ENCODE assay signal across 32 mouse cellular contexts in the genomic region with DNA sequence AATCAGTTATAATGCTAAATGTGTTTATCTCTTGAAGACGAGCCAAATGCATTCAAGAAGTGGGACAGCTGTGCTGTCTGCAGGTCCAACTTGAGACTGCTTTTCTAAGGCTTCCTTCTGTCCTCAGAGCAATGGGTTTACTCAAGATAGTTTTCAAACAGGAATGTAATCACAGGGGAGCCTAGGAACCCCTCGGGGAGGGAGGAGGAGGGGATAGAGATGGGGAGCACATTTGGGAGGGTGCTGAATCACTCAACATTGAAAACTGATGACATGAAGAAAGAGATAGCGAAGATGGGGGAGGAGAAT. TPM values are rescaled to one million over a fixed set of nuclear protein-coding genes. Genes with fewer than 3 reads are reported as not detected.
DNase-seq lines count a peak whose midpoint lies in the region; ATAC-seq and TF ChIP-seq lines count a peak whose summit lies in the region.
"Had no signal": no experiment of that assay in that cellular context is flagged by ENCODE, and none has a peak within 500 bp of the region (broad histone marks: within the 10 kb centered on the region; RNA-seq: fewer than 3 reads in every experiment).

No protein-coding gene starts in this region.

- TF ChIP-seq POLR2A in lung, adult 2 months (IDR thresholded peaks at IDR 0.05; ENCODE audit: borderline replicate concordance, extremely low read depth, low read depth, low read length) = no peak
- no peak for TF ChIP-seq POLR2A in embryonic fibroblast, embryonic 13.5 days (IDR thresholded peaks at IDR 0.05; ENCODE audit: low read depth, low read length)

- no peak for TF ChIP-seq CTCF in lung, postnatal 0 days (IDR thresholded peaks at IDR 0.05)
- no peak for TF ChIP-seq CTCF in lung, adult 2 months (IDR thresholded peaks at IDR 0.05; ENCODE audit: insufficient read depth, low read length)
- TF ChIP-seq CTCF in embryonic fibroblast, embryonic 13.5 days (IDR thresholded peaks at IDR 0.05; ENCODE audit: borderline replicate concordance, insufficient read depth, low read length) = no peak

- no peaks in the 10 kb centered on the region for H3K4me1 ChIP-seq in lung, postnatal 0 days (ENCODE audit: insufficient read depth, low read depth, low read length)
- H3K4me1 ChIP-seq in lung, adult 2 months (ENCODE audit: control insufficient read depth, insufficient read depth, low read length) = no peaks in the 10 kb centered on the region
- H3K4me1 ChIP-seq in embryonic fibroblast, embryonic 13.5 days (ENCODE audit: control insufficient read depth, insufficient read depth, low read length) = no peaks in the 10 kb centered on the region
- H3K4me1 ChIP-seq: forebrain, embryonic 15.5 days; hindbrain, embryonic 15.5 days; liver, embryonic 12.5 days had no signal

- TF ChIP-seq EP300 in lung, postnatal 0 days (IDR thresholded peaks at IDR 0.05) = no peak

- no peaks in the 10 kb centered on the region for H3K27me3 ChIP-seq in lung, postnatal 0 days (replicated peaks; ENCODE audit: insufficient read depth, low read length)
- H3K27me3 ChIP-seq: forebrain, embryonic 15.5 days; heart, embryonic 13.5 days; hindbrain, embryonic 15.5 days; liver, embryonic 12.5 days had no signal

- H3K4me2 ChIP-seq in lung, postnatal 0 days (replicated peaks; ENCODE audit: low read depth, low read length) = no peak overlapping the region
- H3K4me2 ChIP-seq: forebrain, embryonic 15.5 days; heart, embryonic 13.5 days; hindbrain, embryonic 15.5 days; liver, embryonic 12.5 days had no signal

- WGBS in lung, postnatal 0 days = 54% methylated on average over 3 of the region's 3 CpGs
- 61% methylated on average over 3 of the region's 3 CpGs for WGBS in lung, adult 2 months

- DNase-seq in heart, adult 11 months = peak; percentile 60
- DNase-seq in heart, postnatal 14 days = no peak
- DNase-seq in lung, postnatal 0 days (ENCODE audit: low spot score) = peak; percentile 48
- no peak for DNase-seq in lung, adult 2 months
- DNase-seq in testis, postnatal 10 days (ENCODE audit: low spot score) = no peak
- DNase-seq in right cerebral cortex, postnatal 14 days = no peak
- DNase-seq: adrenal gland, postnatal 25 days; cerebellum, adult 11-12 months; cerebellum, adult 9-11 months; gastrocnemius, postnatal 36 days; heart, adult 2 months; heart, postnatal 10 days; kidney, adult 2 months; kidney, postnatal 36 days; liver, postnatal 0 days; midbrain, embryonic 14.5 days; retina, postnatal 1 day; right cerebral cortex, postnatal 25 days; thymus, postnatal 14 days had no signal

- intact Hi-C loops in heart, postnatal 14 days (cut with DNase I) = no loop called here

- no peak overlapping the region for H3K27ac ChIP-seq in lung, postnatal 0 days (ENCODE audit: low read length)
- H3K27ac ChIP-seq in embryonic fibroblast, embryonic 13.5 days (ENCODE audit: insufficient read depth, low read length) = peak overlapping the region; percentile 77
- H3K27ac ChIP-seq: forebrain, embryonic 10.5 days; forebrain, embryonic 15.5 days; heart, adult 2 months; heart, embryonic 13.5 days; hindbrain, embryonic 10.5 days; hindbrain, embryonic 15.5 days; layer of hippocampus, adult 2 months; left cerebral cortex, adult 2 months; liver, embryonic 12.5 days had no signal

- H3K9ac ChIP-seq in lung, postnatal 0 days (replicated peaks; ENCODE audit: low read depth) = no peak overlapping the region
- H3K9ac ChIP-seq: forebrain, embryonic 15.5 days; heart, embryonic 13.5 days; hindbrain, embryonic 15.5 days; liver, embryonic 12.5 days; liver, postnatal 0 days had no signal

- H3K9me3 ChIP-seq in lung, postnatal 0 days (ENCODE audit: low read length) = no peaks in the 10 kb centered on the region
- H3K9me3 ChIP-seq: forebrain, embryonic 10.5 days; forebrain, embryonic 15.5 days; heart, embryonic 13.5 days; hindbrain, embryonic 10.5 days; hindbrain, embryonic 15.5 days; liver, embryonic 12.5 days had no signal

- no peak overlapping the region for H3K4me3 ChIP-seq in lung, postnatal 0 days (ENCODE audit: low read depth, low read length)
- H3K4me3 ChIP-seq in lung, adult 2 months (replicated peaks; ENCODE audit: extremely low read depth, low read depth, low read length) = no peak overlapping the region
- H3K4me3 ChIP-seq in embryonic fibroblast, embryonic 13.5 days (ENCODE audit: insufficient read depth, low read length) = no peak overlapping the region
- H3K4me3 ChIP-seq: forebrain, embryonic 10.5 days; forebrain, embryonic 15.5 days; heart, adult 2 months; heart, embryonic 13.5 days; hindbrain, embryonic 10.5 days; hindbrain, embryonic 15.5 days; layer of hippocampus, adult 2 months; left cerebral cortex, adult 2 months; liver, embryonic 12.5 days had no signal

- no peaks in the 10 kb centered on the region for H3K36me3 ChIP-seq in lung, postnatal 0 days (ENCODE audit: insufficient read depth, low read length)
- H3K36me3 ChIP-seq: forebrain, embryonic 10.5 days; forebrain, embryonic 15.5 days; G1E; heart, embryonic 13.5 days; hindbrain, embryonic 10.5 days; hindbrain, embryonic 15.5 days; liver, embryonic 12.5 days had no signal

- peak; percentile 70 for ATAC-seq in lung, postnatal 0 days
- ATAC-seq: forebrain, embryonic 15.5 days; inflammation-experienced regulatory T-cells, adult 6 months; liver, embryonic 12.5 days; liver, postnatal 0 days; Patski had no signal

RNA-seq across cellular contexts. Expression of gene Frem1, which starts 56.5 kb away (rescaled TPM):
- 1 to 10 TPM in 1 of 2 experiments, under 1 TPM in 1; 0.79 to 1.1 TPM for total RNA-seq in heart, postnatal 14 days (2021)
- polyA plus RNA-seq in lung, postnatal 0 days (2015; fragmentation: Nextera tagmentation; extraction: Ambion mirVana) = 14.3 and 16.2 TPM in 2 replicates
- 4.1 TPM in 2 replicates for polyA plus RNA-seq in lung, adult 2 months (2012; rRNA removed)
- 2.5 and 11.0 TPM in 2 replicates for polyA plus RNA-seq in embryonic fibroblast, embryonic 13.5 days (2011; ENCODE audit: insufficient read length, low read depth, missing spikeins)
- total RNA-seq: monocyte, adult 5-6 weeks had no signal
- polyA plus RNA-seq: inflammation-experienced regulatory T-cells, adult 6 months had no signal

Comparison
In these comparisons a context has a peak if more than half of its experiments do, and no peak if none do; other contexts are left out.
1. DNase-seq: peak in heart, adult 11 months (single experiment) and lung, postnatal 0 days (single experiment); none in heart, postnatal 14 days (0 of 2), lung, adult 2 months (single experiment), testis, postnatal 10 days (single experiment) and right cerebral cortex, postnatal 14 days (single experiment).